Comparison of ENCODE assay signal across 33 mouse cellular contexts in the genomic region with DNA sequence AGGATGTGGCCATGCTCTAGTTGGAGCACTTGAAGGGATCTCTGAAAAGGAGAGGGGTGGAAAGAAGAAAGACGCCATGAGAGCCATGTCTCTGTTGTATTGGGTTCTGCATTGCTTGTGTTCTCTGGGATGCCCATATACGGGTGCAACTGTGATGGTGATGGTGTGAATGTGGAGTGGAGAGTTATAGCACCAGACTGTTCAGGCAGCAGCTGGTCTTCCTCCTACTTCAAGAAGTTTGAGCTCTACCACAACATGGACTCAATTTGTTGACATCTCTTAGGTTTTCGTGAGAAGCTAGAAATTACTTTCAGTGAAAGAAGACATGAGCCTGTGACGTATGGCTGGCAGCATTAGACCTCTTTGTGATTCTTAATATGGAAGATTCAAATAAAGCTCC. TPM values are rescaled to one million over a fixed set of nuclear protein-coding genes. Genes with fewer than 3 reads are reported as not detected.
"Had no signal": no experiment of that assay in that cellular context is flagged by ENCODE, and none has a peak within 500 bp of the region (broad histone marks: within the 10 kb centered on the region; RNA-seq: fewer than 3 reads in every experiment).

No protein-coding gene starts in this region.

- DNase-seq: left cerebral cortex, postnatal 4 days; liver; liver, embryonic 13.5 days; liver, postnatal 0 days; lung, adult 18-20 months; lung, adult 2 months; lung, embryonic 14.5 days; lung, postnatal 10 days; lung, postnatal 14 days; lung, postnatal 36 days; lung, postnatal 4 days; midbrain, embryonic 14.5 days had no signal

- H3K36me3 ChIP-seq: limb, embryonic 12.5 days; limb, embryonic 13.5 days; limb, embryonic 15.5 days; liver, embryonic 12.5 days; liver, embryonic 13.5 days; liver, embryonic 15.5 days; lung, embryonic 15.5 days; midbrain, embryonic 10.5 days; midbrain, embryonic 12.5 days; midbrain, embryonic 13.5 days; midbrain, embryonic 15.5 days had no signal

- H3K27me3 ChIP-seq: limb, embryonic 12.5 days; limb, embryonic 13.5 days; limb, embryonic 15.5 days; liver, embryonic 12.5 days; liver, embryonic 13.5 days; liver, embryonic 15.5 days; lung, embryonic 15.5 days; megakaryocyte, embryonic 14.5 days; midbrain, embryonic 12.5 days; midbrain, embryonic 13.5 days; midbrain, embryonic 15.5 days had no signal

- H3K4me1 ChIP-seq: limb, embryonic 12.5 days; limb, embryonic 13.5 days; limb, embryonic 15.5 days; liver, embryonic 12.5 days; liver, embryonic 13.5 days; liver, embryonic 15.5 days; lung, embryonic 15.5 days; megakaryocyte, embryonic 14.5 days; midbrain, embryonic 10.5 days; midbrain, embryonic 12.5 days; midbrain, embryonic 13.5 days; midbrain, embryonic 15.5 days had no signal

- H3K4me3 ChIP-seq: limb, embryonic 12.5 days; limb, embryonic 13.5 days; limb, embryonic 15.5 days; liver, embryonic 12.5 days; liver, embryonic 13.5 days; liver, embryonic 15.5 days; lung, embryonic 15.5 days; megakaryocyte, embryonic 14.5 days; midbrain, embryonic 10.5 days; midbrain, embryonic 12.5 days; midbrain, embryonic 13.5 days; midbrain, embryonic 15.5 days; myocyte had no signal

- H3K9me3 ChIP-seq: limb, embryonic 12.5 days; limb, embryonic 13.5 days; limb, embryonic 15.5 days; liver, embryonic 12.5 days; liver, embryonic 13.5 days; liver, embryonic 15.5 days; lung, embryonic 15.5 days; megakaryocyte, embryonic 14.5 days; midbrain, embryonic 10.5 days; midbrain, embryonic 12.5 days; midbrain, embryonic 13.5 days; midbrain, embryonic 15.5 days had no signal

- ATAC-seq: liver, embryonic 12.5 days; liver, postnatal 0 days; lung, postnatal 0 days; midbrain, embryonic 13.5 days; midbrain, embryonic 15.5 days; midbrain, embryonic 16.5 days had no signal

- H3K27ac ChIP-seq: limb, embryonic 12.5 days; limb, embryonic 13.5 days; limb, embryonic 15.5 days; liver, embryonic 12.5 days; liver, embryonic 13.5 days; liver, embryonic 14.5 days; liver, embryonic 15.5 days; lung, embryonic 15.5 days; macrophage; midbrain, embryonic 10.5 days; midbrain, embryonic 12.5 days; midbrain, embryonic 13.5 days; midbrain, embryonic 15.5 days had no signal

RNA-seq across cellular contexts. Expression of a gene that starts 44.8 kb away (rescaled TPM):
- total RNA-seq: liver, adult 2 months; megakaryocyte progenitor cell, adult 5-6 weeks; megakaryocyte, adult 5-6 weeks; megakaryocyte-erythroid progenitor cell, adult 5-6 weeks; monocyte, adult 5-6 weeks had no signal
- polyA plus RNA-seq: liver, adult 2 months; liver, embryonic 14.5 days; macrophage had no signal
